Mouse (Mus musculus) left cerebral cortex, postnatal 10 days (tissue): ENCODE data around the gene Gm10696. TPM values are rescaled to one million over a fixed set of nuclear protein-coding genes. Genes with fewer than 3 reads are reported as not detected.
"Not testable (repeated sequence)": the region's sequence is repeated elsewhere in the genome, so short reads cannot be mapped to it uniquely, and the experiment has no call there.

Source experiments
- DNase-seq, 2 experiments: peaks; one replicate each; pipeline ENCODE4 v3.0.0; 2021 to 2022; ENCODE audit warnings: low spot score in 2 of 2, mixed read lengths in 1 of 2; ENCODE audit errors: extremely low spot score in 1 of 2
- intact Hi-C: fragments of 180-260 bp; cut with DNase I; formaldehyde crosslinking; loops from one replicate; pipeline ENCODE4 v1.15.1; 2025
- total RNA-seq, 2 experiments: library from RNA; stranded (reverse); gene quantifications; 2 replicates each; pipeline ENCODE4 v1.2.3; 2021

Gene Gm10696
- total RNA-seq, result not detected

GRCm38 (mm10) chr3:94178093-94178492 is at the start of gene Gm10696:
TSS of gene Gm10696 (minus strand) at chr3:94178193.
- intact Hi-C loops, DNase-seq: not testable (repeated sequence)

DNA sequence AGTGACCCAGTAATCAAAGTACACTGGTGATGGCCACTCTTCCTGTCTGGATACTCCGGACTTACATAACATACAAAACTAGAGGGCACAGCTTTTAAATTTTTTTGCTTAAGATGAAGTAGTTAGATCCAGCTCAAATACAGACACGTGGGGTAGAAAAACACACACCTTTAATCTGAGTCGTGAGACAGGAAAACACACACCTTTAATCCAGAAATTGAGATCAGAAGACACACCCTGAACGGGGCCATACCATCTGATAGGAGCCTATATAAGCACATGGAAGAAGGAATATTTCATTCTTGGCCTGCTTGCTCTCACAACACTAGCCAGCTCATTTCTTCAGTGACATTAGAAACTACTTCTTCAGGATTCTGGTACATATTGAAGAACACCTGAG is 18.4 kb upstream of the Gm10696 start, which contains the start of gene Gm5286:
TSS of gene Gm5286 (plus strand) at position 301 of the 400 bp plus-strand sequence.
- intact Hi-C loops, DNase-seq: not testable (repeated sequence)

- intact Hi-C loops, DNase-seq: not testable (repeated sequence)
Observed at GRCm38 (mm10) chr3:94167351-94167750, 10.6 kb downstream of the Gm10696 start.

Other genes starting within 250 kb of the Gm10696 start
- not detected for gene Gm9117, start 234.7 kb downstream of the Gm10696 start, total RNA-seq
- not detected for gene Tdpoz5, start 216.9 kb downstream of the Gm10696 start, total RNA-seq
- gene Gm9125, start 123.3 kb downstream of the Gm10696 start, total RNA-seq, result not detected
- not detected for gene Gm10697, start 105.5 kb downstream of the Gm10696 start, total RNA-seq
- not detected for gene Gm5286, start 18.5 kb upstream of the Gm10696 start, total RNA-seq
- under 1 TPM in 1 of 2 experiments, not detected in 1; 0.32 TPM for gene Gm4778, start 85.8 kb upstream of the Gm10696 start, total RNA-seq
- 10 to 100 TPM; 26.5 to 29.2 TPM for gene Them4, start 131.9 kb upstream of the Gm10696 start, total RNA-seq
- gene Them5, start 163.9 kb upstream of the Gm10696 start, total RNA-seq, result not detected
- under 1 TPM; 0.71 to 0.81 TPM for gene C2cd4d, start 184.2 kb upstream of the Gm10696 start, total RNA-seq
- gene Rorc, start 194.6 kb upstream of the Gm10696 start, total RNA-seq, result under 1 TPM in 1 of 2 experiments, not detected in 1; 0.30 TPM
- under 1 TPM; 0.67 to 0.94 TPM for gene Lingo4, start 220.3 kb upstream of the Gm10696 start, total RNA-seq
- gene Tdrkh, start 235.1 kb upstream of the Gm10696 start, total RNA-seq, result 10 to 100 TPM; 39.0 to 40.0 TPM